Mouse (Mus musculus) ES-E14 (cell line): ENCODE measurements around the gene Vmn2r23. TPM values are rescaled to one million over a fixed set of nuclear protein-coding genes. Genes with fewer than 3 reads are reported as not detected.
A peak's percentile ranks its signal among the peaks of the same experiment; 100 is the strongest.
"Not testable (repeated sequence)": the region's sequence is repeated elsewhere in the genome, so short reads cannot be mapped to it uniquely, and the experiment has no call there.

Experiments
- DNase-seq: peaks from one replicate; pipeline ENCODE4 v3.0.0-alpha.2; 2013; ENCODE audit warnings: low read depth, low spot score
- H3K27ac ChIP-seq: 2 replicates; pipeline ENCODE4 v1.5.1; 2012; ENCODE audit warnings: low read depth, mild to moderate bottlenecking, low read length, moderate library complexity, mixed read lengths; ENCODE audit not compliant: poor library complexity, insufficient read depth, severe bottlenecking
- H3K36me3 ChIP-seq: 2 replicates; pipeline ENCODE4 v1.6.1; 2012; ENCODE audit warnings: mild to moderate bottlenecking, low read length, moderate library complexity, mixed read lengths; ENCODE audit not compliant: control insufficient read depth, poor library complexity, insufficient read depth, severe bottlenecking
- H3K4me1 ChIP-seq, 2 experiments: fragments of 150-350 bp in 1 of 2; sonication (generic) in 1 of 2; 2 replicates each; pipeline ENCODE4 v1.6.1; 2012; ENCODE audit warnings: low read length in 2 of 2, mild to moderate bottlenecking in 1 of 2, mixed read lengths in 1 of 2; ENCODE audit not compliant: control insufficient read depth in 2 of 2, insufficient read depth in 2 of 2, poor library complexity in 1 of 2
- H3K4me3 ChIP-seq, 2 experiments: fragments of 150-350 bp in 1 of 2; sonication (generic) in 1 of 2; 2 replicates each; pipeline ENCODE4 v1.5.1; 2012; ENCODE audit warnings: low read length in 2 of 2, low read depth in 1 of 2, mild to moderate bottlenecking in 1 of 2, mixed read lengths in 1 of 2; ENCODE audit not compliant: insufficient read depth in 1 of 2, poor library complexity in 1 of 2, severe bottlenecking in 1 of 2
- H3K9ac ChIP-seq: 2 replicates; pipeline ENCODE4 v1.6.1; 2012; ENCODE audit warnings: low read depth, mild to moderate bottlenecking, low read length, mixed read lengths; ENCODE audit not compliant: poor library complexity, insufficient read depth, severe bottlenecking
- H3K9me3 ChIP-seq: fragments of 150-350 bp; sonication (generic); 2 replicates; pipeline ENCODE4 v1.6.1; 2012; ENCODE audit warnings: low read depth, mild to moderate bottlenecking, low read length; ENCODE audit not compliant: control insufficient read depth, insufficient read depth
- CHD2 ChIP-seq: IDR thresholded peaks from 2 replicates; pipeline ENCODE4 v1.6.1; 2014; ENCODE audit warnings: mild to moderate bottlenecking, low read depth, low read length, inconsistent platforms
- HCFC1 ChIP-seq: IDR thresholded peaks from 2 replicates; pipeline ENCODE4 v1.6.1; 2012; ENCODE audit warnings: low read length, inconsistent platforms, borderline replicate concordance; ENCODE audit not compliant: insufficient read depth
- MAFK ChIP-seq: IDR thresholded peaks from 2 replicates; pipeline ENCODE4 v1.6.1; 2014; ENCODE audit warnings: mild to moderate bottlenecking, low read depth, low read length, inconsistent platforms; ENCODE audit not compliant: insufficient read depth
- ZC3H11A ChIP-seq: IDR thresholded peaks from 2 replicates; pipeline ENCODE4 v1.6.1; 2012; ENCODE audit warnings: low read depth, mild to moderate bottlenecking, inconsistent platforms, low read length, borderline replicate concordance
- ZNF384 ChIP-seq: IDR thresholded peaks from 2 replicates; pipeline ENCODE4 v1.6.1; 2012; ENCODE audit warnings: low read depth, low read length, inconsistent platforms
- in situ Hi-C, 2 experiments: fragments of 600-800 bp; cut with MboI; formaldehyde crosslinking; loops; one replicate each; pipeline ENCODE4 v1.15.1; 2025; ENCODE audit warnings: low sequenced_read_pairs in 2 of 2, inconsistent platforms in 1 of 2; ENCODE audit not compliant: unreplicated experiment in 2 of 2
- total RNA-seq: library from RNA; depleted of rRNA; stranded (reverse); fragments of 300-350 nt; gene quantifications from 2 replicates; pipeline ENCODE4 v1.2.3, GENCODE M21; 2012; rRNA removed

The Vmn2r23 gene
- total RNA-seq = not detected in 2 replicates

- in situ Hi-C loops = no loop called here
- Histone ChIP-seq H3K36me3 (no peaks in the 10 kb centered on the region), H3K27ac (no peak within 1 kb of the TSS), H3K9me3 (no peaks in the 10 kb centered on the region), H3K4me1 (peaks cover 0 to 5% of the 10 kb centered on the region in 2 experiments; a peak in 1 of 4 replicates), H3K4me3 (no peak within 1 kb of the TSS), H3K9ac (no peak within 1 kb of the TSS)
- no peak for TF ChIP-seq ZNF384
- TF ChIP-seq CHD2 = no peak
- TF ChIP-seq MAFK = no peak
- TF ChIP-seq ZC3H11A = no peak
- TF ChIP-seq HCFC1 = no peak
- no peak for DNase-seq
Observed at GRCm38 (mm10) chr6:123702370-123702769, at the start of gene Vmn2r23. Gene Vmn2r23 (plus strand): TSS chr6:123702670.

GRCm38 (mm10) chr6:123657040-123657439 is 45.4 kb upstream of the Vmn2r23 start:
- TF ChIP-seq ZC3H11A (no peak), HCFC1 (no peak), ZNF384 (no peak), CHD2 (no peak), MAFK (no peak)
- H3K9me3 ChIP-seq = no peaks in the 10 kb centered on the region
- no peak overlapping the region for H3K27ac ChIP-seq
- H3K4me1 ChIP-seq = no peaks in the 10 kb centered on the region
- in situ Hi-C loops = no loop called here
- H3K9ac ChIP-seq = no peak overlapping the region
- peak; percentile 26 for DNase-seq
- no peak overlapping the region for H3K4me3 ChIP-seq
- H3K36me3 ChIP-seq = no peaks in the 10 kb centered on the region

- TF ChIP-seq MAFK = peak; percentile 65
- H3K4me1 ChIP-seq, H3K4me3 ChIP-seq, H3K36me3 ChIP-seq, in situ Hi-C loops, H3K27ac ChIP-seq, H3K9ac ChIP-seq, H3K9me3 ChIP-seq: not testable (repeated sequence)
- peak; percentile 22 for DNase-seq
Observed at GRCm38 (mm10) chr6:123696639-123697038, 5.8 kb upstream of the Vmn2r23 start.

- peaks cover 0 to 5% of the 10 kb centered on the region in 2 experiments; a peak in 1 of 4 replicates for H3K4me1 ChIP-seq
- peak; percentile 34 for DNase-seq
- peak overlapping the region; percentile 44; the same call in 1 of the 2 replicates for H3K27ac ChIP-seq
- H3K36me3 ChIP-seq = no peaks in the 10 kb centered on the region
- no peak overlapping the region for H3K9ac ChIP-seq
- TF ChIP-seq ZC3H11A = no peak
- no peak for TF ChIP-seq HCFC1
- TF ChIP-seq CHD2 = no peak
- TF ChIP-seq MAFK = no peak
- in situ Hi-C loops = no loop called here
- no peaks in the 10 kb centered on the region; the same call in 1 of the 2 replicates for H3K9me3 ChIP-seq
- H3K4me3 ChIP-seq = no peak overlapping the region
Observed at GRCm38 (mm10) chr6:123697213-123697612, 5.3 kb upstream of the Vmn2r23 start.

GRCm38 (mm10) chr6:123770031-123770430 is 67.6 kb downstream of the Vmn2r23 start:
- Histone ChIP-seq H3K4me1 (no peaks in the 10 kb centered on the region), H3K27ac (no peak overlapping the region), H3K9me3 (no peaks in the 10 kb centered on the region), H3K9ac (no peak overlapping the region), H3K36me3 (no peaks in the 10 kb centered on the region), H3K4me3 (no peak overlapping the region)
- TF ChIP-seq MAFK (no peak), HCFC1 (no peak), ZC3H11A (no peak), CHD2 (no peak), ZNF384 (no peak)
- in situ Hi-C loops = no loop called here
- DNase-seq = no peak
